Mouse (Mus musculus): ENCODE data around the gene Pde4c. TPM values are rescaled to one million over a fixed set of nuclear protein-coding genes. Genes with fewer than 3 reads are reported as not detected.

The Pde4c gene
- polyA plus RNA-seq, 1 experiment: 9.9 TPM

GRCm38 (mm10) chr8:70752000-70752764 lies 28.7 kb downstream of the Pde4c start:
- no peak for DNase-seq (ENCODE audit: low read depth)

GRCm38 (mm10) chr8:70753151-70753550 lies 29.6 kb downstream of the Pde4c start:
- DNase-seq (ENCODE audit: low read depth): no peak

- DNase-seq (ENCODE audit: low read depth): peak; percentile 92
These were observed 30.7 kb downstream of the Pde4c start, which contains the start of gene Rab3a for GRCm38 (mm10) chr8:70754043-70754870. Gene Rab3a (plus strand): TSS chr8:70754679.

GRCm38 (mm10) chr8:70754871-70755660 lies 31.5 kb downstream of the Pde4c start:
- DNase-seq (ENCODE audit: low read depth): no peak

- DNase-seq (ENCODE audit: low read depth): no peak
These were observed 32.3 kb downstream of the Pde4c start for GRCm38 (mm10) chr8:70755661-70756475.

- DNase-seq (ENCODE audit: low read depth): no peak
These were observed 33.0 kb downstream of the Pde4c start for GRCm38 (mm10) chr8:70756476-70757040.

GRCm38 (mm10) chr8:70757523-70758307 lies 34.2 kb downstream of the Pde4c start:
- DNase-seq (ENCODE audit: low read depth): no peak

- DNase-seq (ENCODE audit: low read depth): no peak
These were observed 34.7 kb downstream of the Pde4c start for GRCm38 (mm10) chr8:70758308-70758615.

GRCm38 (mm10) chr8:70758616-70759561 lies 35.4 kb downstream of the Pde4c start:
- no peak for DNase-seq (ENCODE audit: low read depth)

- no peak for DNase-seq (ENCODE audit: low read depth)
These were observed 36.8 kb downstream of the Pde4c start for GRCm38 (mm10) chr8:70760350-70760749.

GRCm38 (mm10) chr8:70760775-70761406 lies 37.4 kb downstream of the Pde4c start, which contains the start of gene Mpv17l2:
Gene Mpv17l2 (minus strand): TSS chr8:70760946.
- DNase-seq (ENCODE audit: low read depth): no peak

GRCm38 (mm10) chr8:70762118-70762517 lies 38.6 kb downstream of the Pde4c start:
- no peak for DNase-seq (ENCODE audit: low read depth)

GRCm38 (mm10) chr8:70763354-70763753 lies 39.8 kb downstream of the Pde4c start:
- DNase-seq (ENCODE audit: low read depth): no peak

GRCm38 (mm10) chr8:70764026-70764425 lies 40.5 kb downstream of the Pde4c start:
- no peak for DNase-seq (ENCODE audit: low read depth)

- no peak for DNase-seq (ENCODE audit: low read depth)
These were observed 41.2 kb downstream of the Pde4c start for GRCm38 (mm10) chr8:70764676-70765075.

GRCm38 (mm10) chr8:70765329-70765728 lies 41.8 kb downstream of the Pde4c start:
- DNase-seq (ENCODE audit: low read depth): no peak

- no peak for DNase-seq (ENCODE audit: low read depth)
These were observed 42.5 kb downstream of the Pde4c start for GRCm38 (mm10) chr8:70765838-70766570.

All from gonadal fat pad, adult 2 months (tissue).